Mouse (Mus musculus): ENCODE measurements around the gene Mrpl10.

The Mrpl10 gene

DNA sequence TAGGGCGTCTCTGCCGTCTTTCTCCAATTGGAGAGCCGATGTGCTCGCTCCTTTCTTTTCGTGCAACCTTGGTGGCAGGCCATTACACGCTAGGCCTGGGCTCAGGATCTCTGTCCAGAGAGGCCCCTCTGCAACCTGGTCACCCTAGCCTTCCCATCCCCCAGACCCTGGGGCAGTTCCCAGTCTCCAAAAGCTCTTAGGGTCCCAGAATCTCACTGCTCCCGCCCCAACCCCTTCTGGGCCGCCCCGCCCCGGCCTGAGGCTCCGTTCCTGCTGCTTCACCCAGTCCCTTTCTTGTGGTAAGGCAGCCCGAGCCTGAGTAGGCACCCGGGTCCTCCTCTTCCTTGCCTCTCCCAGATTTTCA lies 22.0 kb upstream of the Mrpl10 start:
- ChIA-PET CTCF (interaction anchor here in 2 of 4 experiments (0.8 to 2.3 kb wide), 3 partner anchors 11 to 128 kb away, joined by 3 to 9 read pairs (median 4); partner anchors contain the start of genes Cdk5rap3 (in 1 of the 2) and Scrn2 (in 1 of the 2)), POLR2A (interaction anchor here in 3 of 4 experiments (0.6 to 4.8 kb wide), 10 partner anchors 10 to 534 kb away, joined by 3 to 38 read pairs (median 4); partner anchors contain the start of genes Lrrc46 (in 2 of the 3), Mrpl10 (in 2 of the 3) and Scrn2 (in 2 of the 3))

DNA sequence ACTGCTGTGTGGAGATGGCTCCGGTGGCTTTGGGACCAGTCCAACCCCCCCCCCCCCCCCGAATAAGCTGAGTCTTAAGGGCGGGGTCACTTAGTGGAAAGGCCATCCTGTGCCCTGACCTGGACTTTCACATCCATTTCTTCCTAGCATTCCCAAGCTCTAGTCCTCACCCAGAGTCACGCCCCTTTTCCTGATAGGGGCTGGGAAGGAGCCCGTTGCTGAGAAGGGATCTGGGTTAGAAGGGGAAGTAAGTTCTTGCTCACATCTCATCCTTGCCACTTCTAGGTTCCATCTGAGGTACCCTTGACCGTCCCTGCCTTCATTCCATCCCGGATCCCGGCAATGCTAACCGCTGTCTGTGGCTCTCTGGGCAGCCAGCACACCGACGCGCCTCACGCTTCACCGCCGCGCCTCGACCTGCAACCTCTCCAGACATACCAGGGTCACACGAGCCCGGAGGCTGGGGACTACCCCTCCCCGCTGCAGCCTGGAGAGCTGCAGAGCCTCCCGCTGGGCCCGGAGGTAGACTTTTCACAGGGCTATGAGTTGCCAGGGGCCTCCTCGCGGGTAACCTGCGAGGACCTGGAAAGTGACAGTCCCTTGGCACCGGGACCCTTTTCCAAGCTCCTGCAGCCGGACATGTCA lies 20.1 kb upstream of the Mrpl10 start:
- CTCF ChIA-PET, result interaction anchor here (0.5 to 3.5 kb wide), 101 partner anchors 9 to 1971 kb away, joined by 3 to 50 read pairs (median 4); partner anchors contain the start of genes Lrrc46 (in 3 of the 4), Mrpl10 (in 3 of the 4), Cdk5rap3 (in 2 of the 4) and Osbpl7 (in 2 of the 4)

GRCm38 (mm10) chr11:97021873-97022484 lies 19.4 kb upstream of the Mrpl10 start:
- CTCF ChIA-PET, result interaction anchor here (0.5 to 3.5 kb wide), 107 partner anchors 8 to 1972 kb away, joined by 3 to 50 read pairs (median 4); partner anchors contain the start of genes Lrrc46 (in 3 of the 4), Mrpl10 (in 3 of the 4), Cdk5rap3 (in 2 of the 4) and Osbpl7 (in 2 of the 4)
- POLR2A ChIA-PET, result interaction anchor here (0.5 to 4.9 kb wide), 67 partner anchors 8 to 824 kb away, joined by 3 to 62 read pairs (median 4); partner anchors contain the start of genes Lrrc46 (in 3 of the 4), Mrpl10 (in 3 of the 4), Pnpo (in 2 of the 4) and Sp2 (in 2 of the 4)

More for the DNA sequence above, 20.1 kb upstream of the Mrpl10 start:
- POLR2A ChIA-PET, result interaction anchor here (0.5 to 4.9 kb wide), 71 partner anchors 8 to 634 kb away, joined by 3 to 62 read pairs (median 4); partner anchors contain the start of genes Scrn2 (in 3 of the 4), Lrrc46 (in 2 of the 4), Mrpl10 (in 2 of the 4) and Sp2 (in 2 of the 4)

- POLR2A ChIA-PET, result interaction anchor here in 3 of 4 experiments (1.0 to 4.9 kb wide), 11 partner anchors 16 to 143 kb away, joined by 3 to 56 read pairs (median 7); partner anchors contain the start of genes Sp2 (in 2 of the 3), Cdk5rap3 (in 1 of the 3), Lrrc46 (in 1 of the 3) and Mrpl10 (in 1 of the 3)
- CTCF ChIA-PET, result interaction anchor here in 3 of 4 experiments (0.5 to 2.3 kb wide), 5 partner anchors 11 to 101 kb away, joined by 3 to 16 read pairs (median 4); partner anchors contain the start of genes Lrrc46 (in 1 of the 3), Mrpl10 (in 1 of the 3) and Sp2 (in 1 of the 3)
These were observed 16.4 kb upstream of the Mrpl10 start for GRCm38 (mm10) chr11:97024977-97025376.

DNA sequence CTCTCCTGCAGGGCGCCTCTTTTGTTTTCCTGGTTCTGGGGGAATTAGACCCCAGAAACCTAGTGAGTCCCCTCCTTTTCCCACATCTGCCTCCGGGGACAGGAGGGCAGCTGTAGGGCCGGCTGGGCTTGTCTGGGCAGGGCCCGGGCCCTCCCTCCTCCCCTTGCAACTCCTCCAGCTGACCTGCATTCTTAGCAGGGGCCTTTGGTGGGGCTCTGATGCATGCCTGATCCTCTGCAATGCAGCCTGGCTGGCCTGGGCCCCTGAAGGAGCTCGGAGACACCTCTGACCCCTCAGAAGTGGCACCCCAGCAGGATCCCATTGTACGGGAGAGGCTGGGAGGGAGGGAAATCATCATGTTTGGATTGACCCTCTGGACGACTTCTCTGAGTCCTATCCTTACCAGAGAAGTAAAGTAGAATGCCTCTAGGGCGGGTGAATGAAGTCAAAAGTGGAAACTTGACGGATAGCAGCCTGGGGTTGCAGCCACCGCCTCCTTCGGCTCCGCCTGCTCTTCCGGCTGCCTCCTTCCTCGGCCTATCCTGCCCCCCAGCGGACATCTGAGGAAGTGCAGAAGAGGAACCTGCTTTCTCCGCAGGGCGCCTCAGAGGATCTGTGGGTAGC lies 15.5 kb upstream of the Mrpl10 start:
- POLR2A ChIA-PET, result interaction anchor here (0.6 to 2.6 kb wide), 52 partner anchors 8 to 461 kb away, joined by 3 to 30 read pairs (median 4); partner anchors contain the start of genes Lrrc46 (in 3 of the 4), Mrpl10 (in 3 of the 4), Cdk5rap3 (in 1 of the 4) and Kpnb1 (in 1 of the 4)
- CTCF ChIA-PET, result interaction anchor here (0.6 to 2.4 kb wide), 51 partner anchors 8 to 1374 kb away, joined by 3 to 33 read pairs (median 4); partner anchors contain the start of genes Cdk5rap3 (in 3 of the 4), Lrrc46 (in 2 of the 4), Mrpl10 (in 2 of the 4) and Osbpl7 (in 2 of the 4)

GRCm38 (mm10) chr11:97029686-97030417 lies 11.5 kb upstream of the Mrpl10 start, which contains the start of gene Scrn2:
Scrn2 (plus strand) TSS chr11:97029938.
- POLR2A ChIA-PET, result interaction anchor here in 3 of 4 experiments (0.5 to 5.5 kb wide), 47 partner anchors 8 to 280 kb away, joined by 3 to 32 read pairs (median 4); partner anchors contain the start of genes Lrrc46 (in 3 of the 3), Mrpl10 (in 3 of the 3), Cdk5rap3 (in 2 of the 3) and Osbpl7 (in 2 of the 3)
- CTCF ChIA-PET, result interaction anchor here (0.5 to 3.8 kb wide), 56 partner anchors 8 to 1560 kb away, joined by 3 to 25 read pairs (median 4); partner anchors contain the start of genes Cdk5rap3 (in 3 of the 4), Lrrc46 (in 3 of the 4), Mrpl10 (in 3 of the 4) and Osbpl7 (in 1 of the 4)

GRCm38 (mm10) chr11:97030426-97030825 lies 10.9 kb upstream of the Mrpl10 start:
- ChIA-PET CTCF (interaction anchor here (0.5 to 3.8 kb wide), 37 partner anchors 9 to 1263 kb away, joined by 3 to 25 read pairs (median 4); partner anchors contain the start of genes Lrrc46 (in 3 of the 4), Mrpl10 (in 3 of the 4), Cdk5rap3 (in 2 of the 4) and Osbpl7 (in 1 of the 4)), POLR2A (interaction anchor here (0.6 to 5.5 kb wide), 29 partner anchors 8 to 642 kb away, joined by 3 to 32 read pairs (median 5); partner anchors contain the start of genes Lrrc46 (in 2 of the 4), Mrpl10 (in 2 of the 4), Cdk5rap3 (in 1 of the 4) and Nfe2l1 (in 1 of the 4))

DNA sequence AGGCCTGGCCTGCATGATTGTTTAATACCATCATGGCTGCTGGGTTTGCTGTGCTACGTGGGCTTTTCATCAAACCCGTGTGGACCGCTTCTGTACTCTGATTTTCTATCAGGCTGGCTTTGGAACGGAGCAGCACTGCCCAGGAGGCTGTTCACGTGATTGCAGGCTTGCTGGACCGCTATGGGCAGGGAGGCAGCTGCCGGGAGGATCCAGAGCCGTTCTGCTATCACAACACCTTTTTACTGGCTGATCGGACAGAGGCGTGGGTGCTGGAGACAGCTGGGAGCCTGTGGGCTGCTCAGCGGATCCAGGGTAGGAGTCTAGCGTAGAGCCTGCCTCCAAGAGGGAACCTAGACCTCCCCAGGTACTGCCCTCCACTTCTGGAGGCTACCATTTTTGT lies 9.4 kb upstream of the Mrpl10 start:
- POLR2A ChIA-PET, result interaction anchor here in 1 of 4 experiments (5.5 kb wide), 1 partner anchor 9 kb away, joined by 32 read pairs; the partner anchor contains the start of genes Lrrc46 and Mrpl10
- CTCF ChIA-PET, result interaction anchor here in 2 of 4 experiments (0.5 to 3.6 kb wide), 4 partner anchors 9 to 266 kb away, joined by 3 to 25 read pairs (median 3); partner anchors contain the start of genes Lrrc46 (in 1 of the 2) and Mrpl10 (in 1 of the 2)

DNA sequence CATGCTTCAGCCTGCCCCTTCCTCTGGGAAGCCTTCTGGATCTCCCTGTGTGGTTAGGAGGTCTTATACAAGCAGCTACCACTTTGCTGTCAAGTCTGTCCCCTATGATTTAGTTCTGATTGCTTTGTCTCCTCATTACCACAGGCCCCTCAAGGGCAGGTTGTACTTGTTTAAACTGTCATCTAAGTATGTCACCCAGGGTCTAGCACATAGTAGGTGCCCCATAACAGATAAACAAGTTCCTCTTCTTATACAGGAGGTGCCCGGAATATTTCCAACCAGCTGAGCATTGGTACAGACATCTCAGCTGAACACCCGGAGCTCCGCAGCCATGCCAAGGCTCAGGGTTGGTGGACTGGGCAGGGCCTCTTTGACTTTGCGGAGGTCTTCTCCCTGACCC lies 8.9 kb upstream of the Mrpl10 start:
- POLR2A ChIA-PET, result interaction anchor here in 1 of 4 experiments (0.5 to 5.5 kb wide), 2 partner anchors 9 to 218 kb away, joined by 3 to 32 read pairs; partner anchors contain the start of genes Lrrc46 and Mrpl10
- CTCF ChIA-PET, result interaction anchor here in 1 of 4 experiments (0.5 to 1.0 kb wide), 2 partner anchors 9 to 265 kb away, joined by 3 read pairs; partner anchors contain the start of genes Lrrc46 and Mrpl10

DNA sequence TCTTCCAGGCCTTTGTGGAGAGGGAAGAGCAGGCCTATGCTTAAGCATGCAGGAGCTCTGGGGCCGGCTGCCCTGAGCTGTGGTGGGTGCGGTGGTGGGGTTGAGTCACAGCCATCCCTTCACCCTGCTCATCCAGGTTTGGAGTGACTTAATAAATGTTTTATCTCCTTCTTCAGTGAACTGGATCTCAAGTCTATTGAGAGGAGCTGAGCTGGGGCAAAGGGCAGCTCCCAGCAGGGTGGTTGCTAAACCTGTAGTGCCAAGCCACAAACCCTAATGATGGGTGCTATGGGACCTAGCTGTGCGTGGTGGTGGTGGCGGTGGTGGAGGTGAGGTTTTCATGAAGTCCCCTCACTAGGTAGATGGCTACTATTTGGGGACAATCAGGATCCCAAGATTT lies 7.6 kb upstream of the Mrpl10 start:
- ChIA-PET CTCF (interaction anchor here in 3 of 4 experiments (0.6 to 3.3 kb wide), 7 partner anchors 8 to 82 kb away, joined by 3 to 18 read pairs (median 3); no protein-coding TSS in a partner anchor), POLR2A (interaction anchor here in 3 of 4 experiments (0.7 to 3.6 kb wide), 5 partner anchors 8 to 125 kb away, joined by 3 to 14 read pairs (median 3); no protein-coding TSS in a partner anchor)

DNA sequence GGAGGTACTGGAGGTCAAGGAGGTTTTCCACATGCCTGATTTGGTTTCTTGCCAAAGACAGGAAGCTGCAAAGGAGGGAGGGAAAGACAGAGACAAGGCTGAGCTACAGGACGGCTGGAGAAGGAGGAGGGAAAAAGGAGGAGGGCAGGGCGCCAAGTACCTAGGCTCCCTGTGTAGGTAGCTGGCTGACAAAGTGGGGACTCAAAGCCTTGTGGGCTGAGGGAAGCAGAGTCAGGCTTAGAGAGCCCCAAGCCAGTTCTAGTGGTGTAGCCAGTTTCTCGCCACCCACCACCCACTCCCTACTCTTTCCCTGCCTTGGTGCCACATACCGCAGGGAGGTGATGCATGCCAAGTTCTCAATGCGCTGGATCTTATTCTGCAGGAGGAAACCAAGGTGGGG lies 5.2 kb upstream of the Mrpl10 start:
- CTCF ChIA-PET, result interaction anchor here in 3 of 4 experiments (0.9 to 3.3 kb wide), 6 partner anchors 9 to 80 kb away, joined by 3 to 18 read pairs (median 4); no protein-coding TSS in a partner anchor
- POLR2A ChIA-PET, result interaction anchor here in 3 of 4 experiments (0.8 to 3.6 kb wide), 6 partner anchors 10 to 84 kb away, joined by 3 to 14 read pairs (median 4); no protein-coding TSS in a partner anchor

GRCm38 (mm10) chr11:97038881-97039280 lies 2.5 kb upstream of the Mrpl10 start:
- CTCF ChIA-PET, result interaction anchor here (0.6 to 4.2 kb wide), 13 partner anchors 9 to 292 kb away, joined by 3 to 37 read pairs (median 5); partner anchors contain the start of genes Scrn2 (in 3 of the 4) and Osbpl7 (in 1 of the 4)
- POLR2A ChIA-PET, result interaction anchor here in 3 of 4 experiments (0.5 to 4.2 kb wide), 19 partner anchors 9 to 1032 kb away, joined by 3 to 38 read pairs (median 5); partner anchors contain the start of genes Osbpl7 (in 2 of the 3), Scrn2 (in 2 of the 3) and Mllt6 (in 1 of the 3)

DNA sequence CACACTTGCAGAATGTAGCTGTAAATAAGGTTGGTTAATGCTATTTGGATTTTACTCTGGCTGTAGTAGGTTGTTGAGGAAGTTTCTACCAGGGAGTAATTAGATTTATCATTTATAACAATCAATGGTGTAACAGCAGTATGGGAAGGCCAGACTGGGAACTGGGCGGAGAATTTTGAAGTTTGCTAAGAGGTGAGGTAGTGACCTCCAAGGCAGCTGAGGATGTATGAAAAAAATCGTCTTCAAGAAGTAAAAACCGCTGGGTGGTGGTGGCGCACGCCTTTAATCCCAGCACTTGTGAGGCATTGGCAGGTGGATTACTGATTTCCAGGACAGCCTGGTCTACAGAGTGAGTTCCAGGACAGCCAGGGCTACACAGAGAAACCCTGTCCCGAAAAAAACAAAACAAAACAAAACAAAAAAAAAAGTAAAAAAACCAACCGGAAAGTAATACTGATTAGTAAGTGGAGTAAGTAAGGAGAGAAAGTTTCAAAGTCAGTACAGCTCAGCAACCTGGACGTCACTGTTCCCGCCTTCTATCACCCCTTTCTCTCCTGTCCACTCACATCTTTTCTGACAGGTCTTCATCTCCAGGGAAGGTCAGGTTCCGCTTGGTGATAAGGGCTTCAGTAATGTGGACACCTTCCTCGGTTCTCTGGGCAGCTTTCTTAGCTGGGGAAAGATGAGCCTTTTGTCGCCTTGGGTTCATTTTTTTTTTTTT lies 899 bp upstream of the Mrpl10 start:
- ChIA-PET CTCF (interaction anchor here (0.6 to 4.2 kb wide), 26 partner anchors 10 to 1163 kb away, joined by 3 to 37 read pairs (median 6); partner anchors contain the start of genes Scrn2 (in 2 of the 4) and Osbpl7 (in 1 of the 4)), POLR2A (interaction anchor here (0.6 to 4.2 kb wide), 64 partner anchors 10 to 1728 kb away, joined by 3 to 38 read pairs (median 4); partner anchors contain the start of genes Scrn2 (in 3 of the 4), Kpnb1 (in 2 of the 4), Osbpl7 (in 2 of the 4) and Cdk5rap3 (in 1 of the 4))

DNA sequence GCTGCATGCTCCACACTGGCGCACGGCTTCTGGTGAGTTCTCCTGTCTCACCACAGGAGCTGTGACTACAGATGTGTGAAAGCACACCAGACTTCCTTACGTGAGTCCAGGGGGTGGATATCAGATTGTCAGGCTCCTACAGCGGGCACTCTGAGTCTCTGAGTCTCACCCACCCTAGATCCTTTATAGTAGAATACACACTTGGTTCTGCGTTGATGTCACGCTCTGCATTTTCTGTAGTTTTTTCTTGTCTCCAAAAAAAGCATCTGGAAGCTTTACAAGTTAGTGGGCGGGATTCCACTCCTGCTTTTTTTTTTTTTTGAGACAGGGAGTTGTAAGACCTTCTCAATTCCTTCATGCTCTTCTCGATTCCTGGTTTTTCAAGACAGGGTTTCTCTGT lies 3.5 kb downstream of the Mrpl10 start:
- POLR2A ChIA-PET, result interaction anchor here in 2 of 4 experiments (0.9 to 2.1 kb wide), 10 partner anchors 15 to 349 kb away, joined by 3 to 8 read pairs (median 4); partner anchors contain the start of gene Scrn2 (in 2 of the 2)

More for the DNA sequence above, 3.5 kb downstream of the Mrpl10 start:
- CTCF ChIA-PET, result interaction anchor here (0.5 to 2.3 kb wide), 23 partner anchors 9 to 883 kb away, joined by 3 to 20 read pairs (median 4); partner anchors contain the start of genes Cdk5rap3 (in 1 of the 4), Pnpo (in 1 of the 4) and Scrn2 (in 1 of the 4)

Measured in embryonic stem cell, embryonic (primary cell).